Mouse (Mus musculus) cerebellum, postnatal 14 days (tissue): ENCODE measurements around the gene Skiv2l.
"Not testable (repeated sequence)": the region's sequence is repeated elsewhere in the genome, so short reads cannot be mapped to it uniquely, and the experiment has no call there.

Experiments used
- DNase-seq, 2 experiments: peaks; one replicate each; pipeline ENCODE4 v3.0.0; 2021; ENCODE audit warnings: mixed read lengths in 2 of 2

Skiv2l gene

DNA sequence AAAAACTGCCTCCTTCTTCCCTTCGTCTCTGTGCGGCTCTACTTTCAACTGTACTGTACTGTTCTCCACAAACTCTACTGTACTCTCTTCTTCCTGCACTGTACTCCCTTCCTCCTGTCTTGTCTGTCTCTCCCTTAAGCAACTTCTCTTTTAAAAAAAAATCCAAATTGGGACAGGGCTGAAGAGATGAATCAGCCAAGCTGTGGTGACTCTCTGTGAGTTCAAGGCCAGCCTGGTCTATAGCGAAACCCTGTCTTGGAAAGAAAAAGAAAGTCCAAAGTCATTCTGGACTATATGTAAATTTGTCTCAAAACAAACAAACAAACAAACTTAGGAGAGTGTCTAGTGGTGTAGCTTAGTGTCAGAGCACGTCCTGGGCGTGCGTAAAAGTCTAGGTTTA is 24.3 kb upstream of the Skiv2l start:
- no peak for DNase-seq

DNA sequence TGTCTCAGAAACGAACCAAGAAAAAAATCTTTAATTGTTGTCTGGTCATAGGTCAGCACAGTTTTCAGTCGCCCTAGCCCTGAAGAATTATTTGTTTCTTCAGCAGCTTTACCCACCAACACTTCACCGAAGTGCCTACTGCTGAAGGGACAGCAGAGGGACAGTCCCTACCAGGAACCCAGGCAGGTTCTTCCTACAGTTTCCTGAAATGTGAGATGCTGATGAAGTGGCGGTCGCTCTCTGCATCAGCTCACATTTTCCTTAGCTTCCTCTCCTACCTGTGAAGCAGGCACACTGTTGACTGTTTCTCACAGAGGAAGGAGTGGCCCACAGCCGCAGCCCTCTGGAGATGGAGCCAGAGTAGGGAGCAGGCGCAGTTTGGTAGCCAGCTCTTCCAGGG is 16.0 kb upstream of the Skiv2l start:
- DNase-seq = no peak

DNA sequence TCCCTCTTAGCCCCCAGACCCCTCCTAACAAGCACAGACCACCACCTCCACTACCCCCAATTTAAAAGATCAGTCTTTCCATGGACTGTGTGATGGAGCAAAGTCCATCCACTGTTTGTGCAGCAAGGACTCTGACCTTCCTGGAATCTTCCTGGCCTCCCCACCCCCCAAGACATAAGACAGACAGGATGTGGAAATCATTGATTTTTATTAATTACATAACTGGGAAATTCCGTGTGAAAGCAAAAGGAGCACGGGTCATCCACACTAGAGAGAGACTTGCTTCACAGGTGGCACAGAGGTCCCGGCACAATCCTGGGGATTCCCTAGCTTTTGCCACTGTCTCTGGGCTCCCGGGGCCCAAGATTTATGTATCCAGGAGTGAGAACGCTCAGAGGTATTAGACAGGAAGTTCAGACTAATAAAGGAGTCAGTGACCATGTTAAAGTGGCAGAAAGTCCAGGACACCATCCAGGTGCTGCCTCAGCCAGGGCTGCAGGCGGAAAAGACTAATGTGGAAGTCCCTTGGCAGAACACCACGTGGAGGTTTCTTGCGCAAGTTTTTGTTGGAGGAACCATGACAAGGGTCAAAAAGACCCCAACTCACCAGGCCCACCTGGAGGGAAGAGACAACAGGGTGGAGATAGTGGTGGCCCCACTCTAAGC is 12.5 kb upstream of the Skiv2l start, which contains the start of gene Cfb:
Gene Cfb (minus strand): TSS at position 103 of the 666 bp plus-strand sequence.
- DNase-seq = no peak

DNA sequence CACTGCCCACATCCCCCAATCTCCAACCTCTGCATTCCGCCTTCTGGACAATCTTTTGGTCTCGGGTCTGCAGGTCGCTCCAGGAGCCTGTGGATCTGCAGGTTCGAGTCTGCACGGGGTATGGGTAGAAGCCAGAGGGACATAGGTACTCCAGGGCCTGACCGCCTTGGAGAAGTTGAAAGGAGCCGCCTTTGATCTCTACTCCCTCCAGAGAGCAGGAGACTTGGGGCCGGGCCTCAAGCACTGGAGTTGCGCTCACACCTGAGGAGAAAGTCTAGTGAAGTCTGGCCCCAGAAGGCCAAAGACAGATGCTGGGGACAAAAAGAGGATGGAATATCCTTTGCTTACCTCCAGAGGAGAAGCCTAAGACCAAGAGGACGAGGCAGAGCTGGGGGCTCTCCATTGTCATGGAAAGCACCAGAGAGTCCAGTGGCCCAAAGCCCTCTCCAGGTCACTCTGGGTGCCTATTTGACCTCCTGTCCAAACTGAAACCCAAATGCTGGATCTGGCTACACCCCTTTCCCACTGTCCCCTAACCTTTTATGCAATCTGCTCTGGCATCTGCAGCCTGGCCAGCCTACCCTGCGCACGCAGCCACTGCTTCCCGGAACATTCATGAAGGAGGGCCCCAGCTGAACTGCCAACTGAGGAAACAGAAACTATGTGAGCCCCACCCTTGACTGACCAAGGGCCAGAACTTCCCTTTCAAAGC is 11.8 kb upstream of the Skiv2l start:
- DNase-seq = no peak

DNA sequence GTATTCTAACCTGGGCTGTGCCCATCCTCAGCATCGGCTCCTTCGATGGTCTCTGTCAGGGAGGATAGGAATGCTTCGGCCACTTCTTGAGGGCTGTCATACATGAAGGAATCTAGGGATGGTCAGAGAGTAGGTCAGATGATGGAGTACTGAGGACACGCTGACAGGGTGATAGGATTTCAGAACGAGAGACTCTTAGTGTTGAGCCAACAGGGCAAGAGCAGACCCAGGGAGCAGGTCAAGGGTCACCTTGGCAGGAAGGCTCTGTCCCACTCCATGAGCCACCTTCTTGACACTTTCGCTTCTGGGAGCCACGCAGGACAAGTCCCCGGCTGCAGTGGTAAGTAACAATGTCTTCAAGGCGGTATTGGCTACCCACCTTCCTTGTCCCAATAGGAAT is 10.5 kb upstream of the Skiv2l start:
- no peak for DNase-seq

DNA sequence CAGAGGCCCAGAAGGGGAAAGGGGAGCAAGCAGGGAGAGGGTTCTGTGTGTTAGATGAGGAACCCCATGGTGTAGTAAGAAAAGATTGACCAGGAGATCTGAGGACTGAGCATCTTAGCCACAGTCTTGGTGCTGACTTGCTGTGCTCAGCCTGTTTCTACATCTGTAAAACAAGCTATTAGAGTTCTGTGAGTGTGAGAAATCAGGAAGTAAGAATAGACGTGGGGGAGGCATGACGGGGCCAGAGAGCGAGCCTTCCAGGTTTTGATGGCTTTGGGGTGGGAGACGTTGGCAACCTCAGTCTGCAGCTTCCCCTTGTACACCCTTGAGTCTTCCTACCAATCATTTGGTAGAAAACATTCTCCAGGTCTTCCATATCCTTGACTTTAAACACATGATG is 8.7 kb upstream of the Skiv2l start:
- no peak for DNase-seq

DNA sequence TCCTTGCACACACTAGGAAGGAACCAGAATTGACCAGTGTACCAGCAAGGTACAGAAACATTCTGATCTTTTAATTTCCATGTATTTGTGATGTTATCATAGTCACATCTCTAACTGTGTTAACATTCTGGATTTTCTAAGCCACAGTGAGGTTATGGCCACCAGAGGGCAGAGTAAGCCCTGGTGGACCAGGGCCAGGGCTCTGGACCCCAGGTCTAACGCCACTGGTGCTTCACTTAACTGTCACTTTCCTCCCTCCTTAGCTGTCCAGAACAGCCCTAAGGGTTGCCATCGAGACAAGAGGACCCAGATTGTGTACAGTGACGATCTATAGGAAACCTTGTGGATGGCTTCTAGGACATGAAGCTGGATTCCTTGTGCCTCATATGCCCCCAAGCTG is 5.8 kb upstream of the Skiv2l start:
- DNase-seq = peak; percentile 68 to 78

DNA sequence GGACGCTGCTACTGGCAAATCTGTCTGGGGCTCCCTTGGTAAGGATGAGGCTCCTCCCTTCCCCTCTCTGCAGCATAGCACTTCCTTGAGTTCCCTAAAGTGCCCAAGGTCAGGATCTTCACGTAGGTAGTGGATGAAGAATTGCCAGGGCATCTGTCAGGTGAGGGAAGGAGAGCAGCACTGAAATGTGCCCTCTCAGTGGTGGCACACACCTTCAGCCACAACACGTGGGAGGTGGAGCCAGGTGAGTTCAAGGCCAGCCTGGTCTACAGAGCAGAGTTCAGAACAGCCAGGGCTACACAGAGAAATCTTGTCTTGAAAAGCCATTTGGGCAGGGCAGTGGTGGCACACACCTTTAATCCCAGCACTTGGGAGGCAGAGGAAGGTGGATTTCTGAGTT is 4.8 kb upstream of the Skiv2l start:
- no peak for DNase-seq

DNA sequence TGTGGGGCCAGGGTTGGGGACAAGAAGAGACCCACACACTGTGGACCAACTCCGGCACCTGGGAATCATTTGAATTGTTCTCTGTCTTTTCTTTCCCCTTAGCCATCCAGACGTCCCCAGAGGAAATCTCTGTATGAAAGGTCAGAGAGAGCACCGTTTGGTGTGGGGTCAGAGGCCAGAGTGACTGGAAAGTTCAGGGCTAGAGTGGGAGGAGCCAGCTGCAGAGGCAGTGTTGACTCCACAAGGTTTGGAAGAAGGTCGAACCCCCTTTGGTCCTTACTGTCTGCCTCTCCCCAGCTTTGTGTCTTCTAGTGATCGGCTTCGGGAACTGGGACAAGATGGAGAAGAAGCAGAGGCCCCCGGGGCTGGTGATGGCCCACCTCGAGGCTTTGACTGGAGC is 3.5 kb upstream of the Skiv2l start:
- DNase-seq = no peak

DNA sequence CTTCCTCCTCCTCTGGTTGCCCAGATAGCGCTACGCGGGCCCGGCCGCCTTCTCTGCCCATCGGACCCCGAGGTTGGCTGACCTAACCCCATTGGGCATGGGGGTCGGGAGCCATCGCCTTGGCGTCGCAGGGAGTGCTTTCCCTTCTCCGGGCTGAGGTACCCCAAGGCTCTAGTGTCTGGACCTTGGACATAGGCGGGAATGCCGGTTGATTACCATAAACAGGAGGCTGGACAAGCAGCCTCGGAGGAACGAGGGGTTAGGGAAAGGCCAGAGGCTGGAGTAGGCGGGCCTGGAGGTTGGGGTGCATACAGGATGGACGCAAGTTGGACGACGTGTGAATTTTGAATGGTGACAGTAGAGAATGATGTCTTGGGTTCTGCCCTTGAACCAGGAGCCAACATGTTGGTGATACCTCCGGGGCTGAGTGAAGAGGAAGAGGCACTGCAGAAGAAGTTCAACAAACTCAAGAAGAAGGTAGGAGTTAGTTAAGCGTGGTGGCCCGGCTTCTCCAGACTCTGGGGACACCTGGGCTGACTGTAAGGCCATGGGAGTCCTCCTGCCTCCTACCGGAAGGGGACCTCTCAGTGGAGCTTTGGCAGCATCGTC is 611 bp upstream of the Skiv2l start:
- no peak for DNase-seq

DNA sequence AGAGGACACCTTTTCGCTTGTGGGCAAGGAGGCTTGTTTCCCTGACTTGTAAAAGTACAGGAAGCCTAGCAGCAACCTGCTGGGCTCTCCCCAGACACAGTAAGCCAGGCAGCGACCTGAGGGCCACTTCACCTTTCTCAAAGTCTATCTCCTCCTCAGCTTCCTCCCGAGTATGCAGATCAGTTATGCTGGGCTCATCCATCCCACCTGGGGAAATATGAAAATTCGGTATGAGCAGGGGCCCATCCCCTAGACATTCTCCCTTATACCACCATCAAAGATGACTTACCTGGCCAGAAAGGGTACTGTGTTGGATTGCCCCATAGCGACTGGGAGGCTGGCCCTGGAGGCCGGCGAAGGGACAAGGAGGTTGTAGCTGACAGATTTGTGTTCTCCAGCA is 2.4 kb downstream of the Skiv2l start:
- no peak for DNase-seq

DNA sequence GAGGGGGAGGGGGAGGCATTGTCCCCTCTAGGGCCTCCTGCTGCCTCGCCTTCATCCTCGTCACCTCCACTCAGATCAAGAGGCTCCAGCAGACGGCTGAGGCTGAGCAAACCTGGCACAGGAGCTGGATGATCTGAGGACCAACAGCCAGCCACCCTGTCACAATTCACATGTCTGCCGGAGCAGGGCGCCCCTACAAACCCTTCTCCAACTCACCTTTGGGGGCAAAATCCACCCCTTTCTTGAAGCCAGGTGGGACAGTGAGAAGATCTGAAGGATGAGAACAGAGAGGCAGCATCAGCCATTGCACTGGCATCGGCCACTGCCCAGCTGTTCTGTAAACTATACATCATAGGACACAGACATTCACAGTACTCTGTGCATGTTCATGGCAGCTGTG is 2.8 kb downstream of the Skiv2l start:
- DNase-seq = no peak

DNA sequence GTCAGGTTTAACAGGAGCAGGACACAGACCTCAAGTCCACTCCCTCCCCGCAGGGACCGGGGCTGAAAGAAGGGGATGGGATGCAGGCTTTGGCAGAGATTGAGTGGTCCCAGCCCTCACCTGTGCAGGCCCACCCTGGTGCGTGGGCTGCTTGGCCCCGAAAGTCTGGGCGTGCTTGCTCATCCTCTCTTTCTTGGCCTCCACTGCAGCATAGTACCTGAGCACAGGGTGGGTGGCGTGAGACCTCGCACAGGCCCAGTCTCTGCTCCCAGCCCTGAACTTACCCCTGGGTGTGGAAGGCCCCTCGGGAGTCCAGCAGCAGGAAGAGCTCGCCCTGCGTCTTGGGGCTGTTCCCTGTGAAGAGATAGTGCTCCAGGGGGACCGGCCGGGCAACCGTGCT is 5.1 kb downstream of the Skiv2l start:
- no peak for DNase-seq

DNA sequence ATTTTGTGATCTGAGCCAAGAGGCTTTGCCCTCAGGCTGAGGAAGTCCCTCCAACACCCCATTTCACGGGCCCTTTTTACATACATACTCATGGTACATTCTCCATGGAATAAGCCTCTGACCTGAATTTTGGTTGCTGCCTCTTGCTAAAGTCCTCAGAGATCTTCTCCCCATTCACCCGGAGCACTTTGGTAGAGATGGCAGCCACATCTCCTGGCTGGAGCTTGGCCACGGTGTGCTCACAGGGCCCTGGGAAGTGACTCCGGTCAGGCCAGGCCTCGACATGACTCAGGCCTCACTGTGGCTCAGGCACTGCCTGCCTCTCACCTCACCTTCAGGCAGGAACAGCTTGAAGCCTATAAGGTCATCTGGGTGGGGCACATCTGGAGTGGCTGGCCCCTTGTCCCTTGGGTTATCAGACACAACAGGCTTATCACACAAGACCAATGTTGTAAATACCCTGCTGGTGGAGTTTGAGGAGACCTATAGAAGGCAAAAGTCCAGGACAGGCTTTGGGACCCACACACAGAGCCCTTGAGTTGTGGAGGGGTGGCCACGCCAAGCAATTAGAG is 9.2 kb downstream of the Skiv2l start:
- DNase-seq = no peak

DNA sequence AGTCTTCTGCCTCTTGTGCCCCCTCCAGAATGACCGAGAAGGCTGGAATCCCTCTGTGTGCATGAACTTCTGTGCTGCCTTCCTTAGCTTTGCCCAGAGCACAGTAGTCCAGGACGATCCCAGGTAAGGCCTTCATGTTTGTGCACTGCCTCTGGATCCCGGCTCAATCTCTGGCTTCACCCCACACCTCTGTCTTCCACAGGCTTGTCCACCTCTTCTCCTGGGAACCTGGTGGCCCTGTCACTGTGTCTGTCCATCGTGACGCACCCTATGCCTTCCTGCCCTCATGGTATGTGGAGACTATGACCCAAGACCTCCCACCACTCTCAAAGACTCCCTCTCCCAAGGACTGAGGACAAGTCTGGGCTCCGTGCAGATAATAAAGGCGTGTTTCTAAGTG is 11.2 kb downstream of the Skiv2l start:
- no peak for DNase-seq

DNA sequence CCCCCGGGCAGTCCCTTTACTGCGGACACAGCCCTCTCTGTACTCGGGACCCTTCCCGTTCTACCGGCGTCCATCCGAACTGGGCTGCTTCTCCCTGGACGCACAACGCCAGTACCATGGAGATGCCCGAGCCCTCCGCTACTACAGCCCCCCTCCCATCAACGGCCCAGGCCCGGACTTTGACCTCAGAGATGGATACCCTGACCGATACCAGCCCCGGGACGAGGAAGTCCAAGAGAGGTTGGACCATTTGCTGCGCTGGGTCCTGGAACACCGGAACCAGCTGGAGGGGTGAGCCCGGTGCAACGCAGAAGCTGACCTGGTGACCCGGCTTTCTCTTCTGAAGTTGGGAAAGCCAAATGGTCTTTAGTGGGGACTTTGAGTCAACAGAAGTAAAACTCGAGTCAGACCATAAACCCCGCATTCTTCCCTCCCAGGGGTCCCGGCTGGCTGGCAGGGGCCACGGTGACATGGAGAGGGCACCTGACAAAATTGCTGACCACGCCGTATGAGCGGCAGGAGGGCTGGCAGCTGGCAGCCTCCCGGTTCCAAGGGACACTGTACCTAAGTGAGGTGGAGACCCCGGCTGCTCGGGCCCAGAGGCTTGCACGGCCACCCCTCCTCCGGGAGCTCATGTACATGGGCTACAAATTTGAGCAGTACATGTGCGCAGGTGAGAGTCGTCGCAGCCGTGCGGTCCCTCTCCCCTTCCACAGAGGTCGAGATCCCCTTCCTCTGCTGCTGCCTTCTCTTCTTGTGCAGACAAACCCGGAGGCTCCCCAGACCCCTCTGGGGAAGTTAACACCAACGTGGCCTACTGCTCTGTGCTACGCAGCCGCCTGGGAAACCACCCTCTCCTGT is 12.3 kb downstream of the Skiv2l start:
- peak; percentile 34 to 46 for DNase-seq

DNA sequence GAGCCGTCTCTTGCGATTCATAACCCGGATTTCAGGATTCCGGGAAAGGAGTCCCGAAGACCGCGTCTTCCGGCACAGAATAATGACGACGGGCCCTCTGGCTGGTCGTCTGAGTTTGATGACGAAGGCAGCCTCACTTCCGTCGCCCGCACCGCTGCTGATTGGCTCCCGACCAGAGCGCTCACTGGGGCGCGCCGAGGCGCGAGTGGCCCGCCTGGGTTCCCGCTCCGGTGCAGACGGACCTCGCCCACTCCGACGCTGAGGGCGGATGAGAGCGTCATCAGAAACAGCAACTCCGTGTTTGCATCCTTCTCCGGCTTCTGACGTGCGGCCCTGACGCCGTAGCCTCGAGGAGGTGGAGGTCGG is 13.2 kb downstream of the Skiv2l start, which contains the start of the genes Stk19 and Dxo:
Gene Stk19 (minus strand): TSS at position 90 of the 366 bp plus-strand sequence.
Gene Dxo (plus strand): TSS at position 164 of the 366 bp plus-strand sequence.
- peak; percentile 98 for DNase-seq

DNA sequence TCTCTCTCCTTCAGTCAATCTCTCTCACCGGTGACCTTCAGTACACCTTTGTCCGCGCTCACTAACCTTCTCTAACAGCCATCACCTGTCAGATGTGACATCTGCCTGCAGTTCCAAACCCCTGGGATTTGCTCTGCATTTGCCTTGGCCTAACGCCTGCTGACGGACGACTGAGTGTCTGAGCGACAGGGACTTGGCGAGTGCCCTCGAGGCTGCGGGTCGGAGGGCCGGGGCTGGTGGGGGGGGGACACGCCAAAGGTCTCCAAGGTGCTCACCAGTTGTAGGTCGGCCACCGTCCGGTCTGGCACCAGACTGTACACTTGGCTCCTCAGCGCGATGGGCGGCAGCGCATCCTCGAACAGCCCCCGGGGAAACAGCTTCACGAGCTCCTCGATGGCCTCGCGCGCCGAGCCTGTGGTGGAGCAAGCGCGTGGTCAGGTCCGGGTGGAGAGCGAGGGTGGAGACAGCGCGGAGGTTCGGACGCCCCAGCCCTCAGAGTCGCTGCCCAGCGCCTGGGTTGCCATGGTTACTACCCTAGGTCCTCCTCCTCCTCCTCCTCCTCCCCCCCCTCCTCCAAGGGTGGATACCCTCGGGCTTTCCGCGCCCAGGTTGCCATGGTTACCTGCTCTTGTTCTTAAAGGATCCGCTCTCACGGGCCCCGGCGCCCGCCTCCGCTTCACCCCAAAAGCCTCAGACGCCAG is 13.7 kb downstream of the Skiv2l start:
- DNase-seq = no peak

DNA sequence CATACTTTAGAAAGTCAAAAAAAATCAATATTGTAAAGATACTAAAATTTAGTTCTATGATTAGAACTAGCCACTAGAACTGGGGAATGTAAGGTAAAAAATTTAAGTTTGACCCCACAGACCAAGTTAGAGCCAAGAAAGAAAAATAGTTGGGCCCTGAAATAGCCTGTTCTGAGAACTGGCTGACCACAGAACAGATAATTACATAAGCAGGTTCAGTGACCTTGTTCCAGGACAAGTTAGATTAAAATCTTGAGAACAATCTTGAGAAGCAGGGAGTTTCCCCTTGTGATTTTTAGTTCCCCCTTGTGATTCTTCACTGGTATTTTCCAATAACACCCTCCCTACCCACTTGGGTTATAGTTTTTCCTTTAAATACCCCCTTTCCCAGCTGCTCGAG is 19.2 kb downstream of the Skiv2l start:
- not testable (repeated sequence) for DNase-seq

DNA sequence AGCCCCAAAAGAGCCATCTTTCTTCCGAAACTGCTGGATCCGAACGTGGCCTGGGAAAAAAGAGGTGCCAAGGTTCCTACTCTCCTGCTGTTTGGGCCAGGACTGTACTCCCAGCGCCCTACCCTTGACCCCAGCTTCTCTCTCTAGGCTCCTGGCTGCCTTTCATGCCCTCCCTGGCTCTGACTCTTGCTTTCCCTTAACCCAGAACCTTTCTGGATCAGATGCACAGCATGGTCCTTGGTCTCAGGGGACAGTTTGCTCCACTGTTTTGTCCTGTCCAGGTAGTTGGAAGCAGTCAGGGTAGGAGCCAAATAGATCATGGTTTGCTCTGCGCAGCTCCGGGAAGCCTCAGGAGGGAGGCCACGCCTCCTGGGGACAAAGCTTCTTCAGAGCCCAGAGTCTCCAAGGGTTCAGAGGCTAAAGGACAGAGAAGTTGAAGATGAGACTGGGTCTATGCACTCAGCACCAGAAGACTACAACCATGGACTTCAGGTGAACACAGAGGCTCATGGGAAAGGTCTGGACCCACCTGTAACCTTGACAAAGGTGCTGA is 35.1 kb downstream of the Skiv2l start:
- DNase-seq = no peak

DNA sequence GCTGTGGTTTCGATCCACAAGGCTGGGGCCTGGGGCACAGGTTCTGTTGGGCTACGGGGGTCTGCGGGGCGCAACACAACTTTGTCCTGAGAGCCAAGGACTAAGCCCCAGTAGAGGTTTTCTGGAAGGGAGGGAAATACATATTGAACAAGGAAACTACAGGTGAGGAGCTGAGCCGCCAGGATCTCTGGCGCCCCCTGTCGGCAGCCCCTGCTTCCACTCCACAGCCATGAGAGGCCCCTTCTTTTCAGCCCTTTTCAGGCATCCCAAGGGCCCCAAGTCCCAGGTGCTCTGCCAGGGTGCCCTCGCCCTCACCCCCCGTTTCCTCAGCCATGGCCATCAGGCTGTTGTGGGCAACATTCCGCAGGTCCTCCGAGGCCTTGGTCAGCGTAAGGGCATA is 36.3 kb downstream of the Skiv2l start:
- DNase-seq = peak; percentile 60 to 70

DNA sequence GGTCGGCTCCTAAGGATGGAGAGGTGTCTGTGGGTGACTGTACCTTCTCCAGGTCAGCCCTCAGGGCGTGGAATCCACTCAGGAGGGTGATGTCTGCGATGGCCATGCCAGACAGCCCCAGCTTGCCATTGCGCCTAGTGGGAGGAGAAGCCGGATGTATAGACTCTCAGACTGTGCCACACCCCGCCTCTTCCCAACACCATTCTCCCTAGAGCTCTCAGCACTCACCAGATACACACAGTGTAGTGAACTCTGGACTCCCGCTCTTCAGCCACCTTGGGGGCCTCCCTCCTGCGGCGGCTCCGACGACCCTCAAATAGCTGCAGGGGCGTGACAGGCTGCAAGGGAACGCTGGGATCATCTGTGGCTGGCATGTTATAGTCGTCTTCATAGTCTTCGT is 38.7 kb downstream of the Skiv2l start:
- DNase-seq = no peak
